Mouse (Mus musculus): Measurements from ENCODE around the gene Kcnh4.

- TF ChIP-seq GATA1 (IDR thresholded peaks at IDR 0.05; ENCODE audit: low read length), result no peak
- no peak for TF ChIP-seq TAL1 (IDR thresholded peaks at IDR 0.05; ENCODE audit: low read length)
These were observed 45.8 kb upstream of the Kcnh4 start for GRCm38 (mm10) chr11:100805535-100805934.
